Mouse (Mus musculus): ENCODE results near the gene Uck1. TPM values are rescaled to one million over a fixed set of nuclear protein-coding genes. Genes with fewer than 3 reads are reported as not detected.

The Uck1 gene
- total and polyA plus RNA-seq, 3 experiments, result 41.7 to 53.2 (median 50.0) TPM

DNA sequence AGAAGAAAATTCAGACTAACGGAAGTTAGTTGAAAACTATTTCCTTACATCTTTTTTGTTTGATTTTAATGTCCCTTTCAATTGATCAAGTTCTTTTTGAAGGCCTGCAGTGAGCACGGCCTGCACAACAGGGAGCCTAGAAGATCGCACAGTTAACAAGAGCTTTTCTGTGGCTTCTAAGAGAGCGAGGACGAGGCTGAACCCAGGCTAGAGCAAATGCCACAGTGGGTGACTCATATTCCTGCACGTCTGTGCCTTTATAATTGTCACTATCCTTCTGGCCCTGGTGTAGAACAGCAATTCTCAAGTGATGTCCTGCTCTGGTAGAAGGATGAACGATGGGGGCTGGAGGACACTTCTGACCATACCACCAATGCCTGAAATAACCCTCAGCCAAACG is 42.3 kb downstream of the Uck1 start:
- H3K36me3 ChIP-seq (replicated peaks), result peaks cover 100% of the 10 kb centered on the region
- DNase-seq (ENCODE audit: low spot score) (no peak), ATAC-seq (ENCODE audit: extremely low read depth, insufficient number of reproducible peaks, low FRiP score, poor library complexity, severe bottlenecking) (no peak)
- no peak overlapping the region for H3K4me3 ChIP-seq (ENCODE audit: low read depth, low read length)
- no peaks in the 10 kb centered on the region for H3K9me3 ChIP-seq (replicated peaks)
- no peaks in the 10 kb centered on the region for H3K27me3 ChIP-seq (ENCODE audit: insufficient read depth, low read length)
- no peaks in the 10 kb centered on the region for H3K4me1 ChIP-seq (ENCODE audit: insufficient read depth, low read depth, low read length)
- TF ChIP-seq CTCF (IDR thresholded peaks at IDR 0.05; ENCODE audit: low read depth, low read length), result no peak
- TF ChIP-seq GATA2 (IDR thresholded peaks at IDR 0.05; ENCODE audit: borderline replicate concordance, low read depth, low read length), result no peak
- TF ChIP-seq GATA1 (IDR thresholded peaks at IDR 0.05; ENCODE audit: borderline replicate concordance, low read length), result no peak
- no peak for TF ChIP-seq TAL1 (conservative IDR thresholded peaks at IDR 0.05; ENCODE audit: low read depth, low read length)
- TF ChIP-seq POLR2AphosphoS5 (IDR thresholded peaks at IDR 0.05; ENCODE audit: insufficient replicate concordance, low read depth, low read length), result no peak

GRCm38 (mm10) chr2:32216506-32216905 is 43.5 kb downstream of the Uck1 start:
- ATAC-seq (ENCODE audit: extremely low read depth, insufficient number of reproducible peaks, low FRiP score, poor library complexity, severe bottlenecking) (no peak), DNase-seq (ENCODE audit: low spot score) (no peak)
- Histone ChIP-seq H3K4me1 (ENCODE audit: insufficient read depth, low read depth, low read length) (no peaks in the 10 kb centered on the region), H3K4me3 (ENCODE audit: low read depth, low read length) (no peak overlapping the region), H3K27me3 (ENCODE audit: insufficient read depth, low read length) (no peaks in the 10 kb centered on the region), H3K36me3 (replicated peaks) (peaks cover 100% of the 10 kb centered on the region), H3K9me3 (replicated peaks) (no peaks in the 10 kb centered on the region)
- TF ChIP-seq POLR2AphosphoS5 (IDR thresholded peaks at IDR 0.05; ENCODE audit: insufficient replicate concordance, low read depth, low read length) (no peak), GATA1 (IDR thresholded peaks at IDR 0.05; ENCODE audit: borderline replicate concordance, low read length) (no peak), CTCF (IDR thresholded peaks at IDR 0.05; ENCODE audit: low read depth, low read length) (no peak)

- no peak for TF ChIP-seq CTCF (IDR thresholded peaks at IDR 0.05; ENCODE audit: low read depth, low read length)
- Histone ChIP-seq H3K4me3 (ENCODE audit: low read depth, low read length) (no peak overlapping the region), H3K36me3 (replicated peaks) (peaks cover 100% of the 10 kb centered on the region), H3K4me1 (ENCODE audit: insufficient read depth, low read depth, low read length) (no peaks in the 10 kb centered on the region), H3K9me3 (replicated peaks) (no peaks in the 10 kb centered on the region), H3K27me3 (ENCODE audit: insufficient read depth, low read length) (no peaks in the 10 kb centered on the region)
- ATAC-seq (ENCODE audit: extremely low read depth, insufficient number of reproducible peaks, low FRiP score, poor library complexity, severe bottlenecking) (no peak), DNase-seq (ENCODE audit: low spot score) (no peak)
These were observed 44.4 kb downstream of the Uck1 start for GRCm38 (mm10) chr2:32215576-32215975.

GRCm38 (mm10) chr2:32213000-32213399 is 47.0 kb downstream of the Uck1 start:
- Histone ChIP-seq H3K36me3 (replicated peaks) (peaks cover 100% of the 10 kb centered on the region), H3K4me1 (ENCODE audit: insufficient read depth, low read depth, low read length) (no peaks in the 10 kb centered on the region), H3K27me3 (ENCODE audit: insufficient read depth, low read length) (no peaks in the 10 kb centered on the region), H3K9me3 (replicated peaks) (no peaks in the 10 kb centered on the region), H3K4me3 (ENCODE audit: low read depth, low read length) (no peak overlapping the region)
- DNase-seq (ENCODE audit: low spot score), result no peak
- no peak for ATAC-seq (ENCODE audit: extremely low read depth, insufficient number of reproducible peaks, low FRiP score, poor library complexity, severe bottlenecking)
- TF ChIP-seq GATA2 (IDR thresholded peaks at IDR 0.05; ENCODE audit: borderline replicate concordance, low read depth, low read length) (no peak), TAL1 (conservative IDR thresholded peaks at IDR 0.05; ENCODE audit: low read depth, low read length) (no peak), GATA1 (IDR thresholded peaks at IDR 0.05; ENCODE audit: borderline replicate concordance, low read length) (no peak), POLR2AphosphoS5 (IDR thresholded peaks at IDR 0.05; ENCODE audit: insufficient replicate concordance, low read depth, low read length) (no peak), CTCF (IDR thresholded peaks at IDR 0.05; ENCODE audit: low read depth, low read length) (no peak)

- TF ChIP-seq GATA1 (IDR thresholded peaks at IDR 0.05; ENCODE audit: borderline replicate concordance, low read length) (no peak), TAL1 (conservative IDR thresholded peaks at IDR 0.05; ENCODE audit: low read depth, low read length) (no peak), CTCF (IDR thresholded peaks at IDR 0.05; ENCODE audit: low read depth, low read length) (no peak)
- Histone ChIP-seq H3K27me3 (ENCODE audit: insufficient read depth, low read length) (no peaks in the 10 kb centered on the region), H3K36me3 (replicated peaks) (peaks cover 100% of the 10 kb centered on the region), H3K4me1 (ENCODE audit: insufficient read depth, low read depth, low read length) (no peaks in the 10 kb centered on the region), H3K4me3 (ENCODE audit: low read depth, low read length) (no peak overlapping the region), H3K9me3 (replicated peaks) (no peaks in the 10 kb centered on the region)
- DNase-seq (ENCODE audit: low spot score) (no peak), ATAC-seq (ENCODE audit: extremely low read depth, insufficient number of reproducible peaks, low FRiP score, poor library complexity, severe bottlenecking) (no peak)
These were observed 48.3 kb downstream of the Uck1 start for GRCm38 (mm10) chr2:32211689-32212088.

- Histone ChIP-seq H3K27me3 (ENCODE audit: insufficient read depth, low read length) (no peaks in the 10 kb centered on the region), H3K4me3 (ENCODE audit: low read depth, low read length) (no peak overlapping the region), H3K9me3 (replicated peaks) (no peaks in the 10 kb centered on the region), H3K4me1 (ENCODE audit: insufficient read depth, low read depth, low read length) (no peaks in the 10 kb centered on the region), H3K36me3 (replicated peaks) (peaks cover 100% of the 10 kb centered on the region)
- DNase-seq (ENCODE audit: low spot score) (no peak), ATAC-seq (ENCODE audit: extremely low read depth, insufficient number of reproducible peaks, low FRiP score, poor library complexity, severe bottlenecking) (no peak)
- no peak for TF ChIP-seq GATA2 (IDR thresholded peaks at IDR 0.05; ENCODE audit: borderline replicate concordance, low read depth, low read length)
- TF ChIP-seq POLR2AphosphoS5 (IDR thresholded peaks at IDR 0.05; ENCODE audit: insufficient replicate concordance, low read depth, low read length), result no peak
- no peak for TF ChIP-seq TAL1 (conservative IDR thresholded peaks at IDR 0.05; ENCODE audit: low read depth, low read length)
- TF ChIP-seq CTCF (IDR thresholded peaks at IDR 0.05; ENCODE audit: low read depth, low read length), result no peak
- TF ChIP-seq GATA1 (IDR thresholded peaks at IDR 0.05; ENCODE audit: borderline replicate concordance, low read length), result no peak
These were observed 52.3 kb downstream of the Uck1 start for GRCm38 (mm10) chr2:32207682-32208081.

Other genes starting within 250 kb of the Uck1 start
- 21.7 and 24.7 TPM in 2 replicates for gene Fam78a, start 175.3 kb downstream of the Uck1 start, total RNA-seq (2014; fragmentation: Nextera tagmentation)
- gene Fam78a, start 175.3 kb downstream of the Uck1 start, total RNA-seq (2017), result 25.3 and 27.4 TPM in 2 replicates
- gene Fam78a, start 175.3 kb downstream of the Uck1 start, polyA plus RNA-seq (2012), result 49.2 and 54.5 TPM in 2 replicates
- gene Plpp7, start 164.6 kb downstream of the Uck1 start, total RNA-seq (2014; fragmentation: Nextera tagmentation), result not detected in 2 replicates
- gene Plpp7, start 164.6 kb downstream of the Uck1 start, total RNA-seq (2017), result 0.41 and 0.44 TPM in 2 replicates
- gene Plpp7, start 164.6 kb downstream of the Uck1 start, polyA plus RNA-seq (2012), result 0.42 and 0.44 TPM in 2 replicates
- gene Prrc2b, start 109.1 kb downstream of the Uck1 start, total RNA-seq (2014; fragmentation: Nextera tagmentation), result 147 and 160 TPM in 2 replicates
- 16.0 and 17.1 TPM in 2 replicates for gene Prrc2b, start 109.1 kb downstream of the Uck1 start, total RNA-seq (2017)
- gene Prrc2b, start 109.1 kb downstream of the Uck1 start, polyA plus RNA-seq (2012), result 90.5 and 103 TPM in 2 replicates
- 25.8 and 31.8 TPM in 2 replicates for gene Pomt1, start 23.6 kb downstream of the Uck1 start, total RNA-seq (2014; fragmentation: Nextera tagmentation)
- 15.0 and 17.7 TPM in 2 replicates for gene Pomt1, start 23.6 kb downstream of the Uck1 start, total RNA-seq (2017)
- 12.3 and 12.8 TPM in 2 replicates for gene Pomt1, start 23.6 kb downstream of the Uck1 start, polyA plus RNA-seq (2012)
- gene Golga2, start 27.2 kb upstream of the Uck1 start, total RNA-seq (2014; fragmentation: Nextera tagmentation), result 19.5 and 24.5 TPM in 2 replicates
- 35.2 and 35.6 TPM in 2 replicates for gene Golga2, start 27.2 kb upstream of the Uck1 start, total RNA-seq (2017)
- 20.8 and 24.3 TPM in 2 replicates for gene Golga2, start 27.2 kb upstream of the Uck1 start, polyA plus RNA-seq (2012)
- 150 and 164 TPM in 2 replicates for gene Swi5, start 27.9 kb upstream of the Uck1 start, total RNA-seq (2014; fragmentation: Nextera tagmentation)
- gene Swi5, start 27.9 kb upstream of the Uck1 start, total RNA-seq (2017), result 482 and 488 TPM in 2 replicates
- gene Swi5, start 27.9 kb upstream of the Uck1 start, polyA plus RNA-seq (2012), result 351 and 432 TPM in 2 replicates
- gene Ciz1, start 92.2 kb upstream of the Uck1 start, total RNA-seq (2014; fragmentation: Nextera tagmentation), result 196 and 213 TPM in 2 replicates
- 62.9 and 71.6 TPM in 2 replicates for gene Ciz1, start 92.2 kb upstream of the Uck1 start, total RNA-seq (2017)
- gene Ciz1, start 92.2 kb upstream of the Uck1 start, polyA plus RNA-seq (2012), result 306 and 372 TPM in 2 replicates
- gene Dnm1, start 93.2 kb upstream of the Uck1 start, total RNA-seq (2014; fragmentation: Nextera tagmentation), result not detected in 2 replicates
- gene Dnm1, start 93.2 kb upstream of the Uck1 start, total RNA-seq (2017), result 0.05 TPM in 1 of 2 replicates, not detected in the other
- 0.14 and 0.15 TPM in 2 replicates for gene Dnm1, start 93.2 kb upstream of the Uck1 start, polyA plus RNA-seq (2012)
- 61.4 and 63.6 TPM in 2 replicates for gene 1110008P14Rik, start 121.8 kb upstream of the Uck1 start, total RNA-seq (2014; fragmentation: Nextera tagmentation)
- 26.5 and 33.0 TPM in 2 replicates for gene 1110008P14Rik, start 121.8 kb upstream of the Uck1 start, total RNA-seq (2017)
- gene 1110008P14Rik, start 121.8 kb upstream of the Uck1 start, polyA plus RNA-seq (2012), result 61.9 and 82.0 TPM in 2 replicates
- not detected in 2 replicates for gene Lcn2, start 128.1 kb upstream of the Uck1 start, total RNA-seq (2014; fragmentation: Nextera tagmentation)
- gene Lcn2, start 128.1 kb upstream of the Uck1 start, total RNA-seq (2017), result not detected in 2 replicates
- gene Lcn2, start 128.1 kb upstream of the Uck1 start, polyA plus RNA-seq (2012), result 0.05 TPM in 1 of 2 replicates, not detected in the other
- 13.8 and 21.5 TPM in 2 replicates for gene Ptges2, start 135.7 kb upstream of the Uck1 start, total RNA-seq (2014; fragmentation: Nextera tagmentation)
- gene Ptges2, start 135.7 kb upstream of the Uck1 start, total RNA-seq (2017), result 11.5 and 12.4 TPM in 2 replicates
- gene Ptges2, start 135.7 kb upstream of the Uck1 start, polyA plus RNA-seq (2012), result 6.8 and 7.0 TPM in 2 replicates
- 3.9 and 4.2 TPM in 2 replicates for gene Naif1, start 190.3 kb upstream of the Uck1 start, total RNA-seq (2014; fragmentation: Nextera tagmentation)
- gene Naif1, start 190.3 kb upstream of the Uck1 start, total RNA-seq (2017), result 3.8 and 4.0 TPM in 2 replicates
- gene Naif1, start 190.3 kb upstream of the Uck1 start, polyA plus RNA-seq (2012), result 6.9 and 8.1 TPM in 2 replicates
- gene Slc25a25, start 191.3 kb upstream of the Uck1 start, total RNA-seq (2014; fragmentation: Nextera tagmentation), result 5.1 and 25.4 TPM in 2 replicates
- gene Slc25a25, start 191.3 kb upstream of the Uck1 start, total RNA-seq (2017), result 6.8 and 8.0 TPM in 2 replicates
- gene Slc25a25, start 191.3 kb upstream of the Uck1 start, polyA plus RNA-seq (2012), result 6.5 and 6.9 TPM in 2 replicates